Mouse (Mus musculus) lung, adult 2 months (tissue): ENCODE results near the gene Igfn1.

Experiments used
- CTCF ChIP-seq: fragments of 200-500 bp; IDR thresholded peaks from 2 replicates; pipeline ENCODE4 v1.5.1; 2011; ENCODE audit warnings: mild to moderate bottlenecking, low read length, control low read depth; ENCODE audit not compliant: insufficient read depth
- POLR2A ChIP-seq: fragments of 200-500 bp; IDR thresholded peaks from 2 replicates; pipeline ENCODE4 v1.6.1; 2011; ENCODE audit warnings: low read depth, mild to moderate bottlenecking, control low read depth, low read length, borderline replicate concordance; ENCODE audit errors: extremely low read depth

GRCm38 (mm10) chr1:135993470-135993869 lies 12.7 kb downstream of the Igfn1 start:
- TF ChIP-seq CTCF (no peak), POLR2A (no peak)
